In the genomic region with DNA sequence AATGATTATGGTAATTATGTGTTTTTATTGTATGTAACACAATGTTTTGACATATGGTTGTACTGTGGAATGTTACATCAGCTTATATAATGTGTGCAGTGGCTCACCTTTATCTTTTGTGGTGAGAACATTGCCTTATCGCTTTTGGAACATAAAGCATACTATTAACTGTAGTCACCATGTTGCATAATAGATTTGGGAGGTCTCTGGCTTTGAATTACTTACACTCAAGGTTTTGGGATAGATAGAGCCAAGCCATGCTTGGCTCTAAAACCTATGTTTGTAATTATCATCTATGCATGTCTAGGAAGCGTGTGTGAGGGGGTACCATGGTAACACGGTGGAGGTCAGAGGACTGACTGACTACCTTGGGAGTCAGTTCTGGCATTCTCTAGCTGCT, we compare ENCODE assay signal across 31 mouse cellular contexts. TPM values are rescaled to one million over a fixed set of nuclear protein-coding genes. Genes with fewer than 3 reads are reported as not detected.
DNase-seq lines count a peak whose midpoint lies in the region; ATAC-seq and TF ChIP-seq lines count a peak whose summit lies in the region.
"Had no signal": no experiment of that assay in that cellular context is flagged by ENCODE, and none has a peak within 500 bp of the region (broad histone marks: within the 10 kb centered on the region; RNA-seq: fewer than 3 reads in every experiment).

No protein-coding gene starts in this region.

- H3K4me1 ChIP-seq in MEL (ENCODE audit: control insufficient read depth in 1 of 2, insufficient read depth in 2 of 2, low read length in 2 of 2) = peaks cover 12 to 15% of the 10 kb centered on the region in 2 experiments
- H3K4me1 ChIP-seq in liver, embryonic 16.5 days (ENCODE audit: control insufficient read depth, low read depth, low read length) = no peaks in the 10 kb centered on the region
- H3K4me1 ChIP-seq in forebrain, embryonic 10.5 days = no peaks in the 10 kb centered on the region
- H3K4me1 ChIP-seq in hindbrain, embryonic 14.5 days (replicated peaks; ENCODE audit: control insufficient read depth, insufficient read depth, low read length) = no peaks in the 10 kb centered on the region
- H3K4me1 ChIP-seq: forebrain, embryonic 12.5 days; heart, embryonic 12.5 days; hindbrain, embryonic 15.5 days; midbrain, embryonic 13.5 days had no signal

- DNase-seq in MEL (ENCODE audit: low read depth, low spot score) = peak; percentile 50
- DNase-seq in c-Kit-positive CD71-positive TER-119-negative erythroid progenitor cells, embryonic 14.5 days (ENCODE audit: low read depth) = peak; percentile 34
- DNase-seq in frontal cortex, postnatal 36 days (ENCODE audit: low spot score in 2 of 2) = no peak
- no peak for DNase-seq in forebrain, embryonic 10.5 days (ENCODE audit: extremely low spot score, low spot score)
- DNase-seq in lung, postnatal 10 days = no peak
- DNase-seq in hindbrain, embryonic 14.5 days (ENCODE audit: low spot score) = no peak
- DNase-seq: adrenal gland, adult 2 months; adrenal gland, postnatal 36 days; cerebellum, adult 8-10 months; cerebellum, postnatal 25 days; gastrocnemius, postnatal 14 days; heart, adult 2 months; heart, postnatal 4 days; kidney, adult 11 months; kidney, postnatal 14 days; lung, embryonic 14.5 days; lung, postnatal 36 days; spleen, adult 18-20 months; thymus, adult 18-20 months; thymus, postnatal 25 days had no signal

- H3K27me3 ChIP-seq in MEL (ENCODE audit: control insufficient read depth in 1 of 2, insufficient read depth in 2 of 2, low read length in 2 of 2) = no peaks in the 10 kb centered on the region
- H3K27me3 ChIP-seq in liver, embryonic 16.5 days (ENCODE audit: control insufficient read depth, insufficient read depth, low read depth, low read length) = no peaks in the 10 kb centered on the region
- H3K27me3 ChIP-seq in forebrain, embryonic 10.5 days (ENCODE audit: poor library complexity, severe bottlenecking) = no peaks in the 10 kb centered on the region
- H3K27me3 ChIP-seq in hindbrain, embryonic 14.5 days (ENCODE audit: control insufficient read depth, insufficient read depth, low read length) = no peaks in the 10 kb centered on the region
- H3K27me3 ChIP-seq: forebrain, embryonic 12.5 days; heart, embryonic 12.5 days; hindbrain, embryonic 15.5 days; limb, embryonic 13.5 days; midbrain, embryonic 13.5 days had no signal

- peak overlapping the region; percentile 69 for H3K27ac ChIP-seq in MEL (ENCODE audit: control insufficient read depth, low read depth, low read length)
- no peak overlapping the region for H3K27ac ChIP-seq in liver, embryonic 16.5 days (ENCODE audit: low read length)
- no peak overlapping the region for H3K27ac ChIP-seq in forebrain, embryonic 10.5 days
- no peak overlapping the region for H3K27ac ChIP-seq in hindbrain, embryonic 14.5 days
- H3K27ac ChIP-seq: forebrain, embryonic 12.5 days; heart, adult 2 months; hindbrain, embryonic 15.5 days; limb, embryonic 13.5 days; midbrain, embryonic 13.5 days had no signal

- H3K79me2 ChIP-seq in MEL (ENCODE audit: control insufficient read depth, insufficient read depth, low read length, poor library complexity) = no peaks in the 10 kb centered on the region

- no peaks in the 10 kb centered on the region for H3K9me3 ChIP-seq in MEL (replicated peaks; ENCODE audit: insufficient read depth, low read length)
- H3K9me3 ChIP-seq in liver, embryonic 16.5 days (replicated peaks; ENCODE audit: control insufficient read depth, low read length) = no peaks in the 10 kb centered on the region
- no peaks in the 10 kb centered on the region for H3K9me3 ChIP-seq in forebrain, embryonic 10.5 days
- no peaks in the 10 kb centered on the region for H3K9me3 ChIP-seq in hindbrain, embryonic 14.5 days (ENCODE audit: control insufficient read depth, low read length)
- H3K9me3 ChIP-seq: forebrain, embryonic 12.5 days; heart, embryonic 12.5 days; hindbrain, embryonic 15.5 days; limb, embryonic 13.5 days; megakaryocyte, embryonic 14.5 days; midbrain, embryonic 13.5 days had no signal

- H3K36me3 ChIP-seq in MEL (ENCODE audit: control insufficient read depth in 1 of 2, insufficient read depth in 2 of 2, low read length in 2 of 2) = peaks cover 0 to 14% of the 10 kb centered on the region in 2 experiments; a peak in 2 of 4 replicates
- no peaks in the 10 kb centered on the region for H3K36me3 ChIP-seq in liver, embryonic 16.5 days (ENCODE audit: control insufficient read depth, insufficient read depth)
- no peaks in the 10 kb centered on the region for H3K36me3 ChIP-seq in forebrain, embryonic 10.5 days (replicated peaks)
- H3K36me3 ChIP-seq in hindbrain, embryonic 14.5 days (replicated peaks; ENCODE audit: control insufficient read depth, insufficient read depth) = no peaks in the 10 kb centered on the region
- H3K36me3 ChIP-seq: forebrain, embryonic 12.5 days; heart, embryonic 12.5 days; hindbrain, embryonic 15.5 days; limb, embryonic 13.5 days; midbrain, embryonic 13.5 days had no signal

- no peak for TF ChIP-seq CTCF in MEL (IDR thresholded peaks at IDR 0.05 in 2 of 3, conservative IDR thresholded peaks at IDR 0.05 in 1 of 3; ENCODE audit: control insufficient read depth in 1 of 3, insufficient read depth in 1 of 3, low read depth in 2 of 3, low read length in 3 of 3, poor library complexity in 1 of 3, severe bottlenecking in 1 of 3)

- peak; percentile 19; the same call in 1 of the 2 replicates for ATAC-seq in granulocyte monocyte progenitor cell, adult 5-6 weeks (replicated peaks; ENCODE audit: poor library complexity, severe bottlenecking)
- peak; percentile 63 for ATAC-seq in liver, embryonic 16.5 days (ENCODE audit: low read depth)
- ATAC-seq in hindbrain, embryonic 14.5 days (ENCODE audit: low FRiP score) = no peak
- ATAC-seq: activated CD4-positive, CD25-positive, alpha-beta regulatory T cell, adult 4 months; inflammation-experienced regulatory T-cells, adult 6 months; midbrain, embryonic 13.5 days had no signal

- WGBS in liver, embryonic 16.5 days (ENCODE audit: insufficient replicate concordance) = 34% methylated on average over 3 of the region's 3 CpGs
- 94% methylated on average over 3 of the region's 3 CpGs for WGBS in forebrain, embryonic 10.5 days
- 86% methylated on average over 3 of the region's 3 CpGs for WGBS in hindbrain, embryonic 14.5 days

- H3K9ac ChIP-seq in MEL (ENCODE audit: control insufficient read depth, low read depth, low read length, poor library complexity, severe bottlenecking) = no peak overlapping the region
- H3K9ac ChIP-seq in liver, embryonic 16.5 days (ENCODE audit: low read depth, low read length) = no peak overlapping the region
- H3K9ac ChIP-seq in hindbrain, embryonic 14.5 days = no peak overlapping the region
- H3K9ac ChIP-seq: forebrain, embryonic 12.5 days; heart, embryonic 12.5 days; hindbrain, embryonic 15.5 days; limb, embryonic 13.5 days; lung, embryonic 14.5 days; midbrain, embryonic 13.5 days had no signal

- H3K4me2 ChIP-seq in liver, embryonic 16.5 days (ENCODE audit: low read depth, low read length) = no peak overlapping the region
- H3K4me2 ChIP-seq in hindbrain, embryonic 14.5 days (replicated peaks) = no peak overlapping the region
- H3K4me2 ChIP-seq: forebrain, embryonic 12.5 days; heart, embryonic 12.5 days; hindbrain, embryonic 15.5 days; limb, embryonic 13.5 days; lung, embryonic 14.5 days; midbrain, embryonic 13.5 days had no signal

- no peak for TF ChIP-seq POLR2A in MEL (IDR thresholded peaks at IDR 0.05; ENCODE audit: control insufficient read depth in 1 of 2, insufficient read depth in 1 of 2, low read depth in 1 of 2, low read length in 2 of 2, poor library complexity in 1 of 2)

- no peak overlapping the region for H3K4me3 ChIP-seq in MEL (ENCODE audit: control insufficient read depth in 1 of 2, insufficient read depth in 1 of 2, low read depth in 2 of 2, low read length in 2 of 2)
- H3K4me3 ChIP-seq in liver, embryonic 16.5 days (ENCODE audit: low read depth, low read length) = no peak overlapping the region
- no peak overlapping the region for H3K4me3 ChIP-seq in forebrain, embryonic 10.5 days
- no peak overlapping the region for H3K4me3 ChIP-seq in hindbrain, embryonic 14.5 days (replicated peaks; ENCODE audit: low read length)
- H3K4me3 ChIP-seq: forebrain, embryonic 12.5 days; heart, adult 2 months; heart, embryonic 12.5 days; hindbrain, embryonic 15.5 days; left cerebral cortex, adult 2 months; limb, embryonic 13.5 days; megakaryocyte, embryonic 14.5 days; midbrain, embryonic 13.5 days had no signal

- peak; percentile 77 to 94 for TF ChIP-seq EP300 in MEL (IDR thresholded peaks at IDR 0.05; ENCODE audit: low read depth in 1 of 2, low read length in 2 of 2)

- TF ChIP-seq RAD21 in MEL (IDR thresholded peaks at IDR 0.05; ENCODE audit: low read depth, low read length) = no peak

TF ChIP-seq in MEL, 35 proteins besides CTCF, POLR2A, EP300 and RAD21 (continues in another document):
- peak; percentile 92 for TF ChIP-seq ETS1 (IDR thresholded peaks at IDR 0.05; ENCODE audit: low read depth, low read length)
- peak; percentile 79 for TF ChIP-seq GATA1 (IDR thresholded peaks at IDR 0.05; ENCODE audit: low read depth, low read length)
- TF ChIP-seq SIN3A (IDR thresholded peaks at IDR 0.05; ENCODE audit: low read length) = peak; percentile 72
- TF ChIP-seq POLR2AphosphoS2 (IDR thresholded peaks at IDR 0.05; ENCODE audit: low read length) = no peak
- TF ChIP-seq ELF1 (IDR thresholded peaks at IDR 0.05; ENCODE audit: low read depth, low read length) = no peak
- 0 out of 2 replicates have a peak, but pooled peaks have one; percentile 35 for TF ChIP-seq HCFC1 (IDR thresholded peaks at IDR 0.05; ENCODE audit: low read depth, low read length)
- TF ChIP-seq USF2 (IDR thresholded peaks at IDR 0.05; ENCODE audit: borderline replicate concordance in 1 of 2, insufficient read depth in 1 of 2, low read depth in 1 of 2, low read length in 2 of 2) = no peak
- peak; percentile 65 for TF ChIP-seq RCOR1 (IDR thresholded peaks at IDR 0.05; ENCODE audit: low read depth, low read length)
- peak; percentile 23; the same call in 1 of the 2 replicates for TF ChIP-seq MYB (IDR thresholded peaks at IDR 0.05; ENCODE audit: low read depth, low read length)
- TF ChIP-seq ZMIZ1 (IDR thresholded peaks at IDR 0.05; ENCODE audit: low read depth, low read length) = no peak
- TF ChIP-seq TAL1 (IDR thresholded peaks at IDR 0.05; ENCODE audit: low read length) = 0 out of 2 replicates have a peak, but pooled peaks have one; percentile 10

RNA-seq across cellular contexts. Expression of a gene that starts 14.7 kb away (rescaled TPM):
- 0.04 and 0.07 TPM in 2 replicates for total RNA-seq in MEL (2012; rRNA removed)
- polyA plus RNA-seq in MEL (2012; ENCODE audit: insufficient read depth in 1 of 2, insufficient read length in 2 of 2, low read depth in 1 of 2, low replicate concordance in 2 of 2, missing spikeins in 1 of 2) = under 1 TPM in 1 of 2 experiments, not detected in 1; 0.15 TPM
- total RNA-seq in granulocyte monocyte progenitor cell, adult 5-6 weeks (2014; fragmentation: Nextera tagmentation) = 20.1 and 20.8 TPM in 2 replicates
- 11.3 and 12.4 TPM in 2 replicates for total RNA-seq in granulocyte monocyte progenitor cell, adult 5-6 weeks (2017)
- 5.9 and 6.6 TPM in 2 replicates for polyA plus RNA-seq in liver, embryonic 16.5 days (2015; fragmentation: Nextera tagmentation; extraction: Ambion mirVana)
- polyA plus RNA-seq in forebrain, embryonic 10.5 days (2016; fragmentation: Nextera tagmentation; extraction: Ambion mirVana) = 5.4 and 5.5 TPM in 2 replicates
- 18.6 and 20.8 TPM in 2 replicates for polyA plus RNA-seq in hindbrain, embryonic 14.5 days (2014; fragmentation: Nextera tagmentation; extraction: Ambion mirVana)

Comparison
In these comparisons a context has a peak if more than half of its experiments do, and no peak if none do; other contexts are left out.
1. DNase-seq: peak in MEL (single experiment) and c-Kit-positive CD71-positive TER-119-negative erythroid progenitor cells, embryonic 14.5 days (single experiment); none in frontal cortex, postnatal 36 days (0 of 2), forebrain, embryonic 10.5 days (single experiment), lung, postnatal 10 days (single experiment) and hindbrain, embryonic 14.5 days (single experiment).